Mouse (Mus musculus): Measurements from ENCODE around the gene Mrgprd.

The Mrgprd gene

GRCm38 (mm10) chr7:145314785-145315411 lies at the start of gene Mrgprd:
Mrgprd (plus strand) TSS chr7:145314835.
- no peak for DNase-seq (ENCODE audit: low spot score)

GRCm38 (mm10) chr7:145266011-145266410 lies 48.6 kb upstream of the Mrgprd start:
- no peak for DNase-seq (ENCODE audit: low spot score)

- DNase-seq (ENCODE audit: low spot score) = no peak
Observed at GRCm38 (mm10) chr7:145268890-145269289, 45.7 kb upstream of the Mrgprd start.

- DNase-seq (ENCODE audit: low spot score) = no peak
Observed at GRCm38 (mm10) chr7:145270955-145271354, 43.7 kb upstream of the Mrgprd start.

GRCm38 (mm10) chr7:145275488-145275887 lies 39.1 kb upstream of the Mrgprd start:
- no peak for DNase-seq (ENCODE audit: low spot score)

- no peak for DNase-seq (ENCODE audit: low spot score)
Observed at GRCm38 (mm10) chr7:145281396-145281795, 33.2 kb upstream of the Mrgprd start.

GRCm38 (mm10) chr7:145283041-145283440 lies 31.6 kb upstream of the Mrgprd start:
- DNase-seq (ENCODE audit: low spot score) = peak; percentile 49

GRCm38 (mm10) chr7:145283487-145284187 lies 31.0 kb upstream of the Mrgprd start, which contains the start of gene Tpcn2:
Tpcn2 (minus strand) TSS chr7:145284011.
- DNase-seq (ENCODE audit: low spot score) = peak; percentile 97

GRCm38 (mm10) chr7:145284293-145284692 lies 30.3 kb upstream of the Mrgprd start:
- DNase-seq (ENCODE audit: low spot score) = no peak

GRCm38 (mm10) chr7:145285476-145285875 lies 29.2 kb upstream of the Mrgprd start:
- DNase-seq (ENCODE audit: low spot score) = no peak

GRCm38 (mm10) chr7:145287410-145287809 lies 27.2 kb upstream of the Mrgprd start:
- no peak for DNase-seq (ENCODE audit: low spot score)

GRCm38 (mm10) chr7:145289302-145289701 lies 25.3 kb upstream of the Mrgprd start:
- DNase-seq (ENCODE audit: low spot score) = peak; percentile 78

- DNase-seq (ENCODE audit: low spot score) = no peak
Observed at GRCm38 (mm10) chr7:145291847-145292246, 22.8 kb upstream of the Mrgprd start.

- no peak for DNase-seq (ENCODE audit: low spot score)
Observed at GRCm38 (mm10) chr7:145292726-145293125, 21.9 kb upstream of the Mrgprd start.

- DNase-seq (ENCODE audit: low spot score) = peak; percentile 44
Observed at GRCm38 (mm10) chr7:145293859-145294258, 20.8 kb upstream of the Mrgprd start.

GRCm38 (mm10) chr7:145298666-145299490 lies 15.8 kb upstream of the Mrgprd start:
- no peak for DNase-seq (ENCODE audit: low spot score)

GRCm38 (mm10) chr7:145299562-145300320 lies 14.9 kb upstream of the Mrgprd start:
- DNase-seq (ENCODE audit: low spot score) = peak; percentile 21

GRCm38 (mm10) chr7:145300321-145301007 lies 14.2 kb upstream of the Mrgprd start, which contains the start of gene Mrgprf:
Mrgprf (plus strand) TSS chr7:145300828.
- no peak for DNase-seq (ENCODE audit: low spot score)

GRCm38 (mm10) chr7:145301008-145301340 lies 13.7 kb upstream of the Mrgprd start:
- DNase-seq (ENCODE audit: low spot score) = no peak

- no peak for DNase-seq (ENCODE audit: low spot score)
Observed at GRCm38 (mm10) chr7:145301341-145302005, 13.2 kb upstream of the Mrgprd start.
